Mouse (Mus musculus) thymus, adult 2 months (tissue): Measurements from ENCODE around the gene Prkce. TPM values are rescaled to one million over a fixed set of nuclear protein-coding genes. Genes with fewer than 3 reads are reported as not detected.

ENCODE experiments used
- DNase-seq: peaks from one replicate; pipeline ENCODE4 v3.0.0; 2021
- H3K27ac ChIP-seq: fragments of 200-500 bp; 2 replicates; pipeline ENCODE4 v1.5.1; 2012; ENCODE audit warnings: low read length, control low read depth; ENCODE audit not compliant: control insufficient read depth, insufficient read depth
- H3K27me3 ChIP-seq: fragments of 200-500 bp; 2 replicates; pipeline ENCODE4 v1.6.1; 2012; ENCODE audit warnings: mild to moderate bottlenecking, low read length, moderate library complexity, mixed read lengths; ENCODE audit not compliant: control insufficient read depth, insufficient read depth
- H3K36me3 ChIP-seq: fragments of 200-500 bp; 2 replicates; pipeline ENCODE4 v1.6.1; 2012; ENCODE audit warnings: mild to moderate bottlenecking, low read length, moderate library complexity; ENCODE audit not compliant: control insufficient read depth, insufficient read depth
- H3K4me1 ChIP-seq: fragments of 200-500 bp; replicated peaks from 2 replicates; pipeline ENCODE4 v1.6.1; 2012; ENCODE audit warnings: low read length; ENCODE audit not compliant: control insufficient read depth, insufficient read depth
- H3K4me3 ChIP-seq: fragments of 200-500 bp; 2 replicates; pipeline ENCODE4 v1.5.1; 2012; ENCODE audit warnings: mild to moderate bottlenecking, low read length, control low read depth, moderate library complexity; ENCODE audit not compliant: control insufficient read depth, insufficient read depth
- CTCF ChIP-seq: fragments of 200-500 bp; IDR thresholded peaks from 2 replicates; pipeline ENCODE4 v1.5.1; 2012; ENCODE audit warnings: mild to moderate bottlenecking, control low read depth, low read length, moderate library complexity, borderline replicate concordance; ENCODE audit not compliant: control insufficient read depth, poor library complexity, insufficient read depth; ENCODE audit errors: extremely low read depth
- POLR2A ChIP-seq: fragments of 200-500 bp; IDR thresholded peaks from 2 replicates; pipeline ENCODE4 v1.6.1; 2012; ENCODE audit warnings: mild to moderate bottlenecking, low read length, control low read depth, moderate library complexity; ENCODE audit not compliant: control insufficient read depth, poor library complexity, insufficient read depth; ENCODE audit errors: extremely low read depth
- WGBS: fragments of 180-500 bp; shearing (Covaris S2); methylation state at CpG from one replicate; pipeline ENCODE4 v1.1.7; 2018; 5-methylcytosine and 5-hydroxymethylcytosine counted together
- polyA plus RNA-seq: library from polyadenylated mRNA; depleted of rRNA; stranded (reverse); fragments of >200 nt; gene quantifications from 2 replicates; pipeline ENCODE4 v1.2.3, GENCODE M21; 2012

The Prkce gene
- polyA plus RNA-seq, 1 experiment: 1.6 TPM

DNA sequence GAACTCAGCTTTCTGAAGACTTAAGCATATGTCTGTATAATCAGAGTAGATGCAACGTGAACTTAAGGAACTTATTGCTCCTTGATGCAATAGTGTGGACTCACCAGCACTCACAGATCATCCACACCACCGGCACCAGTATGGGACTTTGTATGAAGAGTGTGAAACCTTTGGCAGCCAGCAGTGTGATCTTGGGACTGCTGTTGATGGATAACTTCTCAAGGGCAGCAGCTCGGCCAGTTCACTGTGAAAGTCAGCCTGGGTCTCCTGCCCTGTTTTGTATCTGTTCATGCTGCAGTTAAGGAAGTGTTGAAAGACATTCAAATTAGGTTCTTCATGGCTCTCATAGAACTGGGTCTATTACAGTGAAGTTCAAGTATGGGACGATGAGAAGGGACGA lies 230.1 kb downstream of the Prkce start:
- no peak overlapping the region for H3K27ac ChIP-seq
- no peak for TF ChIP-seq POLR2A
- TF ChIP-seq CTCF: no peak
- H3K4me3 ChIP-seq: no peak overlapping the region
- H3K36me3 ChIP-seq: no peaks in the 10 kb centered on the region
- no peak for DNase-seq
- 92% methylated on average over 5 of the region's 5 CpGs for WGBS
- H3K4me1 ChIP-seq: no peaks in the 10 kb centered on the region
- no peaks in the 10 kb centered on the region for H3K27me3 ChIP-seq

DNA sequence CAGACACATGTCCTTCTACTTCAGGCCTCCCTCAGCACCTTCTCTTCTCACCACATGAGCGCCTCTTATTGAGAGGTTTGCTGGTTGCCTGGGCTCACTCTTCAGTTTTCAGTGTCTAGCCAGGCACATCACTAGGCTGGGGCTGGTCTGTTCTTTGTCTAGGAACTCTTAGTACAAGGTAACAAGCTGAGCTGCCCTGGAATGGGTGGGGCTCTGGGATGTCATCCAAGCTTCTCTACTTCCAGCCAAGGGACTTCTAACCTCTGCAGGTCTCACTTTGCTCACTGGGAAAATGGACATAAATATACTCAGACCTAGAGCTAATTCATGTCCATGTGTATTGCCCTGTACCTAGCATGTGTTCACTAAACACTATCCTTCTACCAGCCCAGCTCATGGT lies 230.6 kb downstream of the Prkce start:
- H3K4me1 ChIP-seq: no peaks in the 10 kb centered on the region
- TF ChIP-seq CTCF (no peak), POLR2A (no peak)
- DNase-seq: no peak

DNA sequence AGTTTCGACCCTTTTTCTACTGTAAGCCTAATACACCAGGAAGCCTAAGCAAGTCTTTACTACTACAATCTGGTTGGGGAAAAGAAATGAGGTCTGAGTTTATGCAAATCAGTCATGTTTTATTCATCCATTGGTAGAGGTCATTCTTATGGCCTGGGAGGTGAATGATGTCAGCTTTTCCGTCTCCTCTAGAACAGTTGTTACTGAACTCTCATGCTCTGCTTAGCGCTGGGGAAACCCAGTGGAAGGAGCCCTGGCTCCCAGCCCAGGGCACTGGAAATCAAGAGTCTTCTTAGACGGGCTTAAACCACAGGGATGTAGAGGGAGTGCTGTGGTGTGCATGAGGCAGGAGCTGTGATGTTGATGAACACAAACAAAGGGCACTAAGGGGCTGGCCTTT lies 232.4 kb downstream of the Prkce start:
- Histone ChIP-seq H3K36me3 (no peaks in the 10 kb centered on the region), H3K27ac (no peak overlapping the region), H3K27me3 (no peaks in the 10 kb centered on the region), H3K4me1 (no peaks in the 10 kb centered on the region), H3K4me3 (no peak overlapping the region)
- no peak for DNase-seq
- TF ChIP-seq CTCF (no peak), POLR2A (no peak)
- WGBS: 89% methylated on average over 4 of the region's 4 CpGs

More for the DNA sequence above, 230.6 kb downstream of the Prkce start:
- Histone ChIP-seq H3K27ac (no peak overlapping the region), H3K27me3 (no peaks in the 10 kb centered on the region), H3K36me3 (no peaks in the 10 kb centered on the region), H3K4me3 (no peak overlapping the region)
- WGBS: 100% methylated on average over 1 of the region's 1 CpGs

DNA sequence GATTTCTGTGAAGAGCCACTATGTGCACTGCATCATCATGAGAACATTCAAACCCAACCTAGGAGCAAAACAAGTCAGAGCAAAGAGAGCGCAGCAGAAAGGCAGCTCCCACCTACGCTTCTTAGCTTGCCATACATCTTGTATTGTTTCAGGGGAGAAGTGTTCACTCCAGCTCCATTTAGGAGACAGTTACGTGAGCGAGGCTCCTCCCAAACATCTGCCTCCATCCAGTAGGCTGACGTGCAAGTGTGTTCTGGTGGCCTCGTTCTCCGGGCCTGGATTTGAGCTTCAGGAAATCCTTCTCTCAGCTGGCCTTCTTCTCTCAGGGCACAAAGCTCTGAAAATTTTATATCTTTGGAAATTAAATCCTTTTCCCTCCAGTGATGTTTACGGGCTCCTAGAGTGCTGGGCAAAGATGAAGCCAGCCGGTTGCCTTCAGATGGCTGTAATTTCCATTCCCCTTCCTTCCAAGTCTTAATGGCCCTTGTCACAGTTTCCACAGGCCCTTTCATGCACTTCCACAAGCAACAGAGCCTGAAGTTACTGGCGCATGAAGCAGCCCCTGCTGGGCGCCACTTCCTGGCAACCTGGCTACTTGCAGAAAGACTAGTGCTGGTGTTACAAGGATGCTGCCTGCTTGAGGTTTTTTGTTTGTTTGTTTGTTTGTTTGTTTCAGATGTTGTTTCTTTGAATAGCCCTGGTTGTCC lies 237.4 kb downstream of the Prkce start:
- Histone ChIP-seq H3K4me3 (no peak overlapping the region), H3K4me1 (no peaks in the 10 kb centered on the region), H3K27me3 (no peaks in the 10 kb centered on the region), H3K27ac (no peak overlapping the region), H3K36me3 (no peaks in the 10 kb centered on the region)
- no peak for DNase-seq
- no peak for TF ChIP-seq CTCF
- TF ChIP-seq POLR2A: no peak
- WGBS: 97% methylated on average over 11 of the region's 11 CpGs

DNA sequence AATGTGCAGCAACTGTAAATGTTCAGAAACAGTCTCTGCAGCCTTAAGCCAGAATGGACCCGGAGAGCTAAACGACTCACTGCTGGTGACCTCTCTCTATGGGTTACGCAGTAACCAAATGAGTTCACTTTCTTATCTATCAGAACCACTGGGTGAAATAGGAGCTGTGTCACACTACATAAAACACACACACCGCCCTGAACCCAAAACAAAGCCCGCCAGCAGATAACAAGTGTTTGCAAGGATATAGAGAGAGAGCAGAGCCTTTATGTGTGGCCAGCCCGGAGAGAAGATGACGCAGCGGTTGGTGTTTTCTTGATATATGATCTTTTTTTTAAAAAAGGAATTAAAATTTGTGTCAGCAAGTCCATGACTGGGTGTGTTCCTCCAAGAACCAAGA lies 238.1 kb downstream of the Prkce start:
- Histone ChIP-seq H3K4me1 (no peaks in the 10 kb centered on the region), H3K27me3 (no peaks in the 10 kb centered on the region), H3K36me3 (no peaks in the 10 kb centered on the region), H3K4me3 (no peak overlapping the region), H3K27ac (no peak overlapping the region)
- TF ChIP-seq CTCF: no peak
- TF ChIP-seq POLR2A: no peak
- 98% methylated on average over 8 of the region's 8 CpGs for WGBS
- DNase-seq: no peak

DNA sequence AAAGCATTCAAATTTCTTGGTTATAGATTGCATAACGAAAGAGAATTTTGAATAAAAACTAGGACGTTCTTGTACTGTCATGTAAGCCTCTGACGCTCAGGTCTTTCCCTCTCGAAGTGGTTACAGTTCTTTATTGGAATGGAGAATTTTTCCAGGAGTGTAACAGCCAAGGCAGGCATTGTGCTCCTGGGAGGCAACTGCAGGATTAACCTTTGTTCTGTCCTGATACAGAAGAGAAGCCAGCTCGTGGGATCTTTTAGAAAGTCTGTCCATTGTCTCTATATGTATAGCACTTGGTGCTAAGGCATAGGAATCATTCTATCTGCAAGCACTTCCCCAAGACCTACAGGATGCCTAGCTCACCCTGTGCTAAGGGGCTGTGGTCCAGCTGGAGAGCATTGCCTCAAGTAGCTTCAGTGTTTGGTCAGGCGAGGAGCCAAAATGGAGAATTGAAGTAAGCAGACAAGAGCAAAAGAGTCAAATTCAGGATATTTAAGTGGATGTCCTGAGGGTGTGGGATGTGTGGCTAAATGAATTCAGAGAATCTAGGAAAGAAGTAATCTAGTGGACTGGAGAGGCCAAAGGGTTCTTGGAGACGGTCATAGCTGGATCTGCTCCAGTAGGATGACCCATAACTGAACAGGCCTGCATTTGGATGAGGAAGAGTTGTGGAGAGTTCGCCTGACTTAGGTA lies 240.5 kb downstream of the Prkce start:
- Histone ChIP-seq H3K36me3 (no peaks in the 10 kb centered on the region), H3K27me3 (no peaks in the 10 kb centered on the region), H3K4me1 (no peaks in the 10 kb centered on the region), H3K4me3 (no peak overlapping the region), H3K27ac (no peak overlapping the region)
- 93% methylated on average over 8 of the region's 8 CpGs for WGBS
- no peak for DNase-seq
- TF ChIP-seq CTCF: no peak
- no peak for TF ChIP-seq POLR2A
